Mouse (Mus musculus) lung, adult 2 months (tissue): ENCODE data around the gene Nars2.

Experiments used
- CTCF ChIP-seq: fragments of 200-500 bp; IDR thresholded peaks from 2 replicates; pipeline ENCODE4 v1.5.1; 2011; ENCODE audit warnings: mild to moderate bottlenecking, low read length, control low read depth; ENCODE audit not compliant: insufficient read depth
- POLR2A ChIP-seq: fragments of 200-500 bp; IDR thresholded peaks from 2 replicates; pipeline ENCODE4 v1.6.1; 2011; ENCODE audit warnings: low read depth, mild to moderate bottlenecking, control low read depth, low read length, borderline replicate concordance; ENCODE audit errors: extremely low read depth

DNA sequence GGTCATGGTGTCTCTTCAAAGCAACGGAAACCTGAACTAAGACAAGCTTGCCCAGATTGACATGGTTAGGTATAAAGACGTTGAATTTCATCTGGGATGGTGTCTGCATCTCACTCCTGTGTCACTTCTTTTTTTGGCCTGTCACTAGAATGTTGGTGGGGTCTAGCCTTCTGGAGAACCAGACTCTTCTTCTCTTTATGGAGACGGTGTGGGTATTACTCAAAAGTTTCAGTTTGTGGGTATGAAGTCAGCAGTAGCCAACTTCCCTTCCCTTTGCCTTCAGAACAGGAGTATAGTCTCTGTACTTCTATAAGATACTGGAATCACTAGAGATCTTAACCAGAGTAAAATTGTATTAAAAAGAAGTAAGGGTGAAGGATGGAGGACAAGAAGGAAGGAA, 156.8 kb downstream of the Nars2 start:
- TF ChIP-seq POLR2A (no peak), CTCF (no peak)
